Comparison of ENCODE assay signal across 8 mouse cellular contexts in the genomic region with DNA sequence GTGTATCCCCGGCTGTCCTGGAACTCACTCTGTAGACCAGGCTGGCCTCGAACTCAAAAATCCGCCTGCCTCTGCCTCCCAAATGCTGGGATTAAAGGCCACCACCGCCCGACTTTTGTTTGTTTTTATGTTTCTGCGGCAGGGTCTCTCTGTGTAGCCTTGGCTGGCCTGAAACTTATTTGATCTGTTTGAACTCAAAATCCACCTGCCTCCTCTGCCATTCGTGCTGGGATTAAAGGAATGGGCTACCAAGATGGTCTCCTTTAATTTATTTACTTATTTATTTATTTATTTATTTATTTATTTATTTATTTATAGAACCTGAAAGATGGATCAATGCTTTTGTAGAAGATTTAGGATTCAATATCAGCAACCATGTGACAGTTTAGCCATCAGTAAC. TPM values are rescaled to one million over a fixed set of nuclear protein-coding genes. Genes with fewer than 3 reads are reported as not detected.
DNase-seq lines count a peak whose midpoint lies in the region; ATAC-seq and TF ChIP-seq lines count a peak whose summit lies in the region.
"Not testable (repeated sequence)": the region's sequence is repeated elsewhere in the genome, so short reads cannot be mapped to it uniquely, and the experiment has no call there.
"Had no signal": no experiment of that assay in that cellular context is flagged by ENCODE, and none has a peak within 500 bp of the region (broad histone marks: within the 10 kb centered on the region; RNA-seq: fewer than 3 reads in every experiment).

No protein-coding gene starts in this region.

- H3K9ac ChIP-seq in forebrain, embryonic 12.5 days = peak overlapping the region; percentile 47; the same call in 1 of the 2 replicates
- peak overlapping the region; percentile 44; the same call in 1 of the 2 replicates for H3K9ac ChIP-seq in heart, embryonic 15.5 days
- H3K9ac ChIP-seq in intestine, embryonic 16.5 days (ENCODE audit: low read depth, low read length) = peak overlapping the region; percentile 67
- H3K9ac ChIP-seq in limb, embryonic 14.5 days (ENCODE audit: low read depth, low read length, severe bottlenecking) = peak overlapping the region; percentile 38; the same call in 1 of the 2 replicates
- H3K9ac ChIP-seq in neural tube, embryonic 13.5 days = peak overlapping the region; percentile 23

- H3K27ac ChIP-seq in brown adipose tissue, adult 24 weeks (replicated peaks; ENCODE audit: low read depth, low read length) = not testable (repeated sequence)
- H3K27ac ChIP-seq in forebrain, embryonic 12.5 days = peak overlapping the region; percentile 91
- peak overlapping the region; percentile 82 for H3K27ac ChIP-seq in heart, embryonic 15.5 days
- peak overlapping the region; percentile 86 for H3K27ac ChIP-seq in intestine, embryonic 16.5 days (ENCODE audit: low read length)
- H3K27ac ChIP-seq in limb, embryonic 14.5 days (replicated peaks; ENCODE audit: low read depth, low read length) = peak overlapping the region; percentile 77
- peak overlapping the region; percentile 65 for H3K27ac ChIP-seq in macrophage
- peak overlapping the region; percentile 91; the same call in 1 of the 2 replicates for H3K27ac ChIP-seq in neural tube, embryonic 13.5 days (replicated peaks)

- 18% methylated on average over 7 of the region's 7 CpGs for WGBS in forebrain, embryonic 12.5 days
- 19% methylated on average over 7 of the region's 7 CpGs for WGBS in heart, embryonic 15.5 days
- WGBS in intestine, embryonic 16.5 days = 15% methylated on average over 7 of the region's 7 CpGs
- 15% methylated on average over 7 of the region's 7 CpGs for WGBS in limb, embryonic 14.5 days
- WGBS in macrophage (ENCODE audit: missing documents) = 12% methylated on average over 7 of the region's 7 CpGs
- WGBS in neural tube, embryonic 13.5 days = 19% methylated on average over 7 of the region's 7 CpGs

- H3K27me3 ChIP-seq in forebrain, embryonic 12.5 days; heart, embryonic 15.5 days; intestine, embryonic 16.5 days (replicated peaks; ENCODE audit: control insufficient read depth, insufficient read depth, low read length); limb, embryonic 14.5 days (ENCODE audit: control insufficient read depth, insufficient read depth, low read length); neural tube, embryonic 13.5 days: not testable (repeated sequence)

- not testable (repeated sequence) for H3K36me3 ChIP-seq in forebrain, embryonic 12.5 days (replicated peaks); heart, embryonic 15.5 days; intestine, embryonic 16.5 days (ENCODE audit: control insufficient read depth, insufficient read depth, low read length); limb, embryonic 14.5 days (ENCODE audit: control insufficient read depth, insufficient read depth, low read length); macrophage (ENCODE audit: inconsistent target); neural tube, embryonic 13.5 days

- H3K4me3 ChIP-seq in brown adipose tissue, adult 24 weeks (ENCODE audit: insufficient read depth, low read depth, low read length) = peak overlapping the region; percentile 25
- H3K4me3 ChIP-seq in forebrain, embryonic 12.5 days (replicated peaks) = peak overlapping the region; percentile 79
- H3K4me3 ChIP-seq in heart, embryonic 15.5 days = peak overlapping the region; percentile 78
- peak overlapping the region; percentile 49 for H3K4me3 ChIP-seq in intestine, embryonic 16.5 days (ENCODE audit: low read length)
- H3K4me3 ChIP-seq in limb, embryonic 14.5 days (replicated peaks; ENCODE audit: low read length) = peak overlapping the region; percentile 77
- peak overlapping the region; percentile 26 for H3K4me3 ChIP-seq in macrophage (ENCODE audit: inconsistent target)
- H3K4me3 ChIP-seq in neural tube, embryonic 13.5 days = peak overlapping the region; percentile 81

- H3K9me3 ChIP-seq in forebrain, embryonic 12.5 days; heart, embryonic 15.5 days (replicated peaks); intestine, embryonic 16.5 days (ENCODE audit: control insufficient read depth, low read length); limb, embryonic 14.5 days (ENCODE audit: control insufficient read depth, low read length); neural tube, embryonic 13.5 days: not testable (repeated sequence)

- not testable (repeated sequence) for TF ChIP-seq POLR2A in limb, embryonic 14.5 days (IDR thresholded peaks at IDR 0.05; ENCODE audit: borderline replicate concordance, extremely low read depth, insufficient read depth, insufficient read length)

- DNase-seq in limb, embryonic 14.5 days (ENCODE audit: low spot score) = not testable (repeated sequence)

- peaks cover 30% of the 10 kb centered on the region for H3K79me2 ChIP-seq in macrophage (ENCODE audit: inconsistent target)

- not testable (repeated sequence) for ATAC-seq in forebrain, embryonic 12.5 days (ENCODE audit: low FRiP score); heart, embryonic 15.5 days (replicated peaks; ENCODE audit: insufficient number of reproducible peaks, insufficient read depth, low FRiP score, low read depth); intestine, embryonic 16.5 days; limb, embryonic 14.5 days (ENCODE audit: low FRiP score, low read depth); neural tube, embryonic 13.5 days (ENCODE audit: low read depth)

- H3K4me2 ChIP-seq in forebrain, embryonic 12.5 days = peak overlapping the region; percentile 51
- peak overlapping the region; percentile 71 for H3K4me2 ChIP-seq in heart, embryonic 15.5 days
- peak overlapping the region; percentile 69 for H3K4me2 ChIP-seq in intestine, embryonic 16.5 days (ENCODE audit: low read depth, low read length)
- peak overlapping the region; percentile 65 for H3K4me2 ChIP-seq in limb, embryonic 14.5 days (replicated peaks; ENCODE audit: low read depth, low read length, severe bottlenecking)
- peak overlapping the region; percentile 86 for H3K4me2 ChIP-seq in neural tube, embryonic 13.5 days

- H3K4me1 ChIP-seq in brown adipose tissue, adult 24 weeks (ENCODE audit: control insufficient read depth, insufficient read depth, insufficient read length, low read length) = not testable (repeated sequence)
- peaks cover 29% of the 10 kb centered on the region for H3K4me1 ChIP-seq in forebrain, embryonic 12.5 days
- H3K4me1 ChIP-seq in heart, embryonic 15.5 days (replicated peaks) = peaks cover 28% of the 10 kb centered on the region
- H3K4me1 ChIP-seq in intestine, embryonic 16.5 days (ENCODE audit: control insufficient read depth, insufficient read depth, low read length) = peaks cover 21% of the 10 kb centered on the region
- peaks cover 28% of the 10 kb centered on the region for H3K4me1 ChIP-seq in limb, embryonic 14.5 days (ENCODE audit: control insufficient read depth, insufficient read depth, low read length)
- peaks cover 33% of the 10 kb centered on the region for H3K4me1 ChIP-seq in neural tube, embryonic 13.5 days (replicated peaks)

RNA-seq across cellular contexts. Expression of a gene that starts 0.7 kb away (rescaled TPM):
- 11.1 and 13.5 TPM in 2 replicates for polyA plus RNA-seq in brown adipose tissue, adult 24 weeks (2012; ENCODE audit: insufficient read depth, insufficient read length, missing spikeins)
- polyA plus RNA-seq in forebrain, embryonic 12.5 days (2016; fragmentation: Nextera tagmentation; extraction: Ambion mirVana) = 70.6 and 74.5 TPM in 2 replicates
- polyA plus RNA-seq in heart, embryonic 15.5 days (2015; fragmentation: Nextera tagmentation; extraction: Ambion mirVana) = 88.6 and 96.4 TPM in 2 replicates
- polyA plus RNA-seq in intestine, embryonic 16.5 days (2015; fragmentation: Nextera tagmentation; extraction: Ambion mirVana) = 40.2 and 42.5 TPM in 2 replicates
- 43.2 and 48.1 TPM in 2 replicates for polyA plus RNA-seq in limb, embryonic 14.5 days (2012; rRNA removed)
- polyA plus RNA-seq in limb, embryonic 14.5 days (2014; fragmentation: Nextera tagmentation; extraction: Ambion mirVana) = 51.1 and 56.0 TPM in 2 replicates
- total RNA-seq in macrophage (2018; cell fraction: chromatin; rRNA removed) = 10 to 100 TPM in 1 of 26 experiments, 1 to 10 TPM in 20, under 1 TPM in 4, not detected in 1; 0.66 to 10.1 (median 2.3) TPM
- 10 to 100 TPM in 23 of 26 experiments, 1 to 10 TPM in 3; 7.1 to 20.2 (median 15.3) TPM for total RNA-seq in macrophage (2018; cell fraction: cytosol; rRNA removed)
- total RNA-seq in macrophage (2018; cell fraction: nucleus; rRNA removed) = 10 to 100 TPM in 7 of 26 experiments, 1 to 10 TPM in 19; 3.1 to 18.0 (median 7.2) TPM
- 6.1 to 12.6 TPM (median 9.8 TPM) in 3 replicates for polyA plus RNA-seq in macrophage (2018)
- 95.5 and 114 TPM in 2 replicates for polyA plus RNA-seq in neural tube, embryonic 13.5 days (2015; fragmentation: Nextera tagmentation; extraction: Ambion mirVana)

RNA-seq across cellular contexts. Expression of a gene that starts 4.1 kb away (rescaled TPM):
- 10.9 and 16.2 TPM in 2 replicates for polyA plus RNA-seq in brown adipose tissue, adult 24 weeks (2012; ENCODE audit: insufficient read depth, insufficient read length, missing spikeins)
- 19.5 and 20.8 TPM in 2 replicates for polyA plus RNA-seq in forebrain, embryonic 12.5 days (2016; fragmentation: Nextera tagmentation; extraction: Ambion mirVana)
- 10.4 and 12.5 TPM in 2 replicates for polyA plus RNA-seq in heart, embryonic 15.5 days (2015; fragmentation: Nextera tagmentation; extraction: Ambion mirVana)
- polyA plus RNA-seq in intestine, embryonic 16.5 days (2015; fragmentation: Nextera tagmentation; extraction: Ambion mirVana) = 12.3 and 13.2 TPM in 2 replicates
- polyA plus RNA-seq in limb, embryonic 14.5 days (2012; rRNA removed) = 30.0 and 43.2 TPM in 2 replicates
- polyA plus RNA-seq in limb, embryonic 14.5 days (2014; fragmentation: Nextera tagmentation; extraction: Ambion mirVana) = 13.7 and 14.5 TPM in 2 replicates
- total RNA-seq in macrophage (2018; cell fraction: chromatin; rRNA removed) = 100 to 1,000 TPM in 23 of 26 experiments, 10 to 100 TPM in 3; 86.2 to 201 (median 143) TPM
- total RNA-seq in macrophage (2018; cell fraction: cytosol; rRNA removed) = 10 to 100 TPM; 19.2 to 38.5 (median 29.8) TPM
- total RNA-seq in macrophage (2018; cell fraction: nucleus; rRNA removed) = 100 to 1,000 TPM in 4 of 26 experiments, 10 to 100 TPM in 22; 43.4 to 123 (median 71.4) TPM
- polyA plus RNA-seq in macrophage (2018) = 26.4 to 51.5 TPM (median 40.3 TPM) in 3 replicates
- polyA plus RNA-seq in neural tube, embryonic 13.5 days (2015; fragmentation: Nextera tagmentation; extraction: Ambion mirVana) = 11.1 and 15.1 TPM in 2 replicates

RNA-seq across cellular contexts. Expression of a gene that starts 20.3 kb away (rescaled TPM):
- polyA plus RNA-seq in brown adipose tissue, adult 24 weeks (2012; ENCODE audit: insufficient read depth, insufficient read length, missing spikeins) = not detected in 2 replicates
- polyA plus RNA-seq in forebrain, embryonic 12.5 days (2016; fragmentation: Nextera tagmentation; extraction: Ambion mirVana) = 3.3 TPM in 2 replicates
- polyA plus RNA-seq in heart, embryonic 15.5 days (2015; fragmentation: Nextera tagmentation; extraction: Ambion mirVana) = 1.8 and 6.9 TPM in 2 replicates
- polyA plus RNA-seq in intestine, embryonic 16.5 days (2015; fragmentation: Nextera tagmentation; extraction: Ambion mirVana) = 158 and 172 TPM in 2 replicates
- polyA plus RNA-seq in limb, embryonic 14.5 days (2012; rRNA removed) = 12.8 and 16.3 TPM in 2 replicates
- 23.0 and 29.3 TPM in 2 replicates for polyA plus RNA-seq in limb, embryonic 14.5 days (2014; fragmentation: Nextera tagmentation; extraction: Ambion mirVana)
- under 1 TPM in 1 of 26 experiments, not detected in 25; 0.30 TPM for total RNA-seq in macrophage (2018; cell fraction: chromatin; rRNA removed)
- total RNA-seq in macrophage (2018; cell fraction: cytosol; rRNA removed) = under 1 TPM in 4 of 26 experiments, not detected in 22; 0.04 to 0.17 (median 0.10) TPM
- under 1 TPM in 4 of 26 experiments, not detected in 22; 0.22 to 0.47 (median 0.32) TPM for total RNA-seq in macrophage (2018; cell fraction: nucleus; rRNA removed)
- not detected in 3 replicates for polyA plus RNA-seq in macrophage (2018)
- 0.89 and 1.1 TPM in 2 replicates for polyA plus RNA-seq in neural tube, embryonic 13.5 days (2015; fragmentation: Nextera tagmentation; extraction: Ambion mirVana)
- total RNA-seq: adrenal gland, adult 18-20 months had no signal

RNA-seq across cellular contexts. Expression of a gene that starts 26.8 kb away (rescaled TPM):
- polyA plus RNA-seq in brown adipose tissue, adult 24 weeks (2012; ENCODE audit: insufficient read depth, insufficient read length, missing spikeins) = 23.5 and 23.7 TPM in 2 replicates
- polyA plus RNA-seq in forebrain, embryonic 12.5 days (2016; fragmentation: Nextera tagmentation; extraction: Ambion mirVana) = 47.4 and 50.7 TPM in 2 replicates
- 48.5 and 50.9 TPM in 2 replicates for polyA plus RNA-seq in heart, embryonic 15.5 days (2015; fragmentation: Nextera tagmentation; extraction: Ambion mirVana)
- 62.1 and 62.3 TPM in 2 replicates for polyA plus RNA-seq in intestine, embryonic 16.5 days (2015; fragmentation: Nextera tagmentation; extraction: Ambion mirVana)
- polyA plus RNA-seq in limb, embryonic 14.5 days (2012; rRNA removed) = 26.9 and 29.0 TPM in 2 replicates
- 31.6 and 35.8 TPM in 2 replicates for polyA plus RNA-seq in limb, embryonic 14.5 days (2014; fragmentation: Nextera tagmentation; extraction: Ambion mirVana)
- total RNA-seq in macrophage (2018; cell fraction: chromatin; rRNA removed) = 10 to 100 TPM; 13.3 to 67.7 (median 37.2) TPM
- total RNA-seq in macrophage (2018; cell fraction: cytosol; rRNA removed) = 10 to 100 TPM in 25 of 26 experiments, 1 to 10 TPM in 1; 9.9 to 21.9 (median 15.1) TPM
- 10 to 100 TPM; 10.5 to 54.0 (median 24.5) TPM for total RNA-seq in macrophage (2018; cell fraction: nucleus; rRNA removed)
- 4.0 to 14.4 TPM (median 12.6 TPM) in 3 replicates for polyA plus RNA-seq in macrophage (2018)
- 55.3 and 56.1 TPM in 2 replicates for polyA plus RNA-seq in neural tube, embryonic 13.5 days (2015; fragmentation: Nextera tagmentation; extraction: Ambion mirVana)

RNA-seq across cellular contexts. Expression of a gene that starts 28.6 kb away (rescaled TPM):
- 9.0 and 9.6 TPM in 2 replicates for polyA plus RNA-seq in brown adipose tissue, adult 24 weeks (2012; ENCODE audit: insufficient read depth, insufficient read length, missing spikeins)
- polyA plus RNA-seq in forebrain, embryonic 12.5 days (2016; fragmentation: Nextera tagmentation; extraction: Ambion mirVana) = 76.9 and 80.1 TPM in 2 replicates
- polyA plus RNA-seq in heart, embryonic 15.5 days (2015; fragmentation: Nextera tagmentation; extraction: Ambion mirVana) = 56.8 and 81.4 TPM in 2 replicates
- polyA plus RNA-seq in intestine, embryonic 16.5 days (2015; fragmentation: Nextera tagmentation; extraction: Ambion mirVana) = 44.6 and 50.2 TPM in 2 replicates
- 127 and 159 TPM in 2 replicates for polyA plus RNA-seq in limb, embryonic 14.5 days (2012; rRNA removed)
- 121 and 129 TPM in 2 replicates for polyA plus RNA-seq in limb, embryonic 14.5 days (2014; fragmentation: Nextera tagmentation; extraction: Ambion mirVana)
- 100 to 1,000 TPM in 1 of 26 experiments, 10 to 100 TPM in 25; 25.2 to 101 (median 61.2) TPM for total RNA-seq in macrophage (2018; cell fraction: chromatin; rRNA removed)
- 10 to 100 TPM; 27.4 to 55.5 (median 40.7) TPM for total RNA-seq in macrophage (2018; cell fraction: cytosol; rRNA removed)
- total RNA-seq in macrophage (2018; cell fraction: nucleus; rRNA removed) = 100 to 1,000 TPM in 1 of 26 experiments, 10 to 100 TPM in 25; 42.5 to 101 (median 72.8) TPM
- polyA plus RNA-seq in macrophage (2018) = 23.3 to 39.4 TPM (median 32.8 TPM) in 3 replicates
- 70.1 and 73.1 TPM in 2 replicates for polyA plus RNA-seq in neural tube, embryonic 13.5 days (2015; fragmentation: Nextera tagmentation; extraction: Ambion mirVana)

Comparison
In these comparisons a context has a peak if more than half of its experiments do, and no peak if none do; other contexts are left out.
1. H3K4me3 ChIP-seq: peak in every context shown above with its lines; median percentile 81 in neural tube, embryonic 13.5 days; 79 in forebrain, embryonic 12.5 days; 78 in heart, embryonic 15.5 days; 77 in limb, embryonic 14.5 days; 49 in intestine, embryonic 16.5 days; 26 in macrophage; 25 in brown adipose tissue, adult 24 weeks.